Mouse (Mus musculus): ENCODE measurements around the gene Haus8. TPM values are rescaled to one million over a fixed set of nuclear protein-coding genes. Genes with fewer than 3 reads are reported as not detected.
A peak's percentile ranks its signal among the peaks of the same experiment; 100 is the strongest.
"Not testable (repeated sequence)": the region's sequence is repeated elsewhere in the genome, so short reads cannot be mapped to it uniquely, and the experiment has no call there.

Haus8 gene
- polyA plus RNA-seq, 1 experiment from 2014 or later: 55.1 TPM

GRCm38 (mm10) chr8:71214266-71214665, 58.5 kb downstream of the Haus8 start:
- H3K27me3 ChIP-seq; H3K9ac ChIP-seq; H3K4me2 ChIP-seq; H3K4me1 ChIP-seq; H3K9me3 ChIP-seq (replicated peaks); H3K36me3 ChIP-seq; H3K27ac ChIP-seq; H3K4me3 ChIP-seq (replicated peaks): not testable (repeated sequence)
- 95% methylated on average over 4 of the region's 5 CpGs for WGBS
- ATAC-seq (replicated peaks; ENCODE audit: low FRiP score): 0 out of 2 replicates have a peak, but pooled peaks have one; percentile 25

DNA sequence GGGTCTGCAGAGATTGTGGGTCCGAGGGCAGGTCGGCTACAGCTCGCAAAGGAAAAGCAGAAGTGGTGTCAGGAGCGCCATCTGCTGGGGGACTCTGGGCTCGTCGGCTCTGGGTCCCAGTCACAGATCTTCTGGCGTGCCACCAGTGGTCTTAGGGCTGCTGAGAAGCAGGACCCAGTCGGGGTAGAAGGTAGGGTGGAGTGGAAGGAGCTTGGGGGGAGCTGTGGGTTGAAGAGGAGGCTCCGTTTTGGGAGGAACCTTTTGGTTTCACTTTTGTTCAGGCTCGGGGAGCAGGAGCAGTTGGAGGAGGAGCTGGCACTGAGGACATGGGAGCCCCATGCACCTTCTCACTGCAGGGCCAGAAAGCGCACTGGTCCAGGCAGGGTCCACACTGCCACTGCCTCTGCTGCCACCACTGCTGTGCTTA, 67.2 kb downstream of the Haus8 start:
- H3K4me3 ChIP-seq (replicated peaks): peak overlapping the region; percentile 33
- H3K9me3 ChIP-seq (replicated peaks); H3K27me3 ChIP-seq; H3K36me3 ChIP-seq; H3K27ac ChIP-seq; H3K9ac ChIP-seq; H3K4me1 ChIP-seq: not testable (repeated sequence)
- ATAC-seq (replicated peaks; ENCODE audit: low FRiP score): peak; percentile 52; the same call in 1 of the 2 replicates
- WGBS: 10% methylated on average over 7 of the region's 11 CpGs
- H3K4me2 ChIP-seq: peak overlapping the region; percentile 54

Other genes starting within 250 kb of the Haus8 start
- 20.6 and 23.6 TPM in 2 replicates for gene Myo9b, start 220 bp downstream of the Haus8 start, polyA plus RNA-seq (2015; fragmentation: Nextera tagmentation; extraction: Ambion mirVana)
- gene Use1, start 93.9 kb upstream of the Haus8 start, polyA plus RNA-seq (2015; fragmentation: Nextera tagmentation; extraction: Ambion mirVana): 103 and 105 TPM in 2 replicates
- 6.6 and 7.1 TPM in 2 replicates for gene Ocel1, start 98.4 kb upstream of the Haus8 start, polyA plus RNA-seq (2015; fragmentation: Nextera tagmentation; extraction: Ambion mirVana)
- 96.1 and 99.9 TPM in 2 replicates for gene Nr2f6, start 109.0 kb upstream of the Haus8 start, polyA plus RNA-seq (2015; fragmentation: Nextera tagmentation; extraction: Ambion mirVana)
- 19.1 and 22.3 TPM in 2 replicates for gene Ushbp1, start 122.9 kb upstream of the Haus8 start, polyA plus RNA-seq (2015; fragmentation: Nextera tagmentation; extraction: Ambion mirVana)
- 117 and 118 TPM in 2 replicates for gene Babam1, start 123.9 kb upstream of the Haus8 start, polyA plus RNA-seq (2015; fragmentation: Nextera tagmentation; extraction: Ambion mirVana)
- gene Ankle1, start 133.1 kb upstream of the Haus8 start, polyA plus RNA-seq (2015; fragmentation: Nextera tagmentation; extraction: Ambion mirVana): 46.7 and 57.1 TPM in 2 replicates
- 42.8 and 47.0 TPM in 2 replicates for gene Abhd8, start 190.7 kb upstream of the Haus8 start, polyA plus RNA-seq (2015; fragmentation: Nextera tagmentation; extraction: Ambion mirVana)
- gene Mrpl34, start 192.0 kb upstream of the Haus8 start, polyA plus RNA-seq (2015; fragmentation: Nextera tagmentation; extraction: Ambion mirVana): 178 and 198 TPM in 2 replicates
- gene Dda1, start 196.3 kb upstream of the Haus8 start, polyA plus RNA-seq (2015; fragmentation: Nextera tagmentation; extraction: Ambion mirVana): 98.1 and 106 TPM in 2 replicates
- gene Ano8, start 213.0 kb upstream of the Haus8 start, polyA plus RNA-seq (2015; fragmentation: Nextera tagmentation; extraction: Ambion mirVana): 1.4 and 2.0 TPM in 2 replicates
- 21.3 and 22.9 TPM in 2 replicates for gene Gtpbp3, start 215.2 kb upstream of the Haus8 start, polyA plus RNA-seq (2015; fragmentation: Nextera tagmentation; extraction: Ambion mirVana)
- gene Plvap, start 238.8 kb upstream of the Haus8 start, polyA plus RNA-seq (2015; fragmentation: Nextera tagmentation; extraction: Ambion mirVana): 136 and 143 TPM in 2 replicates

Data from kidney, embryonic 15.5 days (tissue).